Mouse (Mus musculus) brain, adult 2 months (tissue): ENCODE data around the gene Srbd1.

Experiments
- DNase-seq: peaks from one replicate; pipeline ENCODE4 v3.0.0; 2011; ENCODE audit warnings: low read depth, low spot score

Srbd1 gene

DNA sequence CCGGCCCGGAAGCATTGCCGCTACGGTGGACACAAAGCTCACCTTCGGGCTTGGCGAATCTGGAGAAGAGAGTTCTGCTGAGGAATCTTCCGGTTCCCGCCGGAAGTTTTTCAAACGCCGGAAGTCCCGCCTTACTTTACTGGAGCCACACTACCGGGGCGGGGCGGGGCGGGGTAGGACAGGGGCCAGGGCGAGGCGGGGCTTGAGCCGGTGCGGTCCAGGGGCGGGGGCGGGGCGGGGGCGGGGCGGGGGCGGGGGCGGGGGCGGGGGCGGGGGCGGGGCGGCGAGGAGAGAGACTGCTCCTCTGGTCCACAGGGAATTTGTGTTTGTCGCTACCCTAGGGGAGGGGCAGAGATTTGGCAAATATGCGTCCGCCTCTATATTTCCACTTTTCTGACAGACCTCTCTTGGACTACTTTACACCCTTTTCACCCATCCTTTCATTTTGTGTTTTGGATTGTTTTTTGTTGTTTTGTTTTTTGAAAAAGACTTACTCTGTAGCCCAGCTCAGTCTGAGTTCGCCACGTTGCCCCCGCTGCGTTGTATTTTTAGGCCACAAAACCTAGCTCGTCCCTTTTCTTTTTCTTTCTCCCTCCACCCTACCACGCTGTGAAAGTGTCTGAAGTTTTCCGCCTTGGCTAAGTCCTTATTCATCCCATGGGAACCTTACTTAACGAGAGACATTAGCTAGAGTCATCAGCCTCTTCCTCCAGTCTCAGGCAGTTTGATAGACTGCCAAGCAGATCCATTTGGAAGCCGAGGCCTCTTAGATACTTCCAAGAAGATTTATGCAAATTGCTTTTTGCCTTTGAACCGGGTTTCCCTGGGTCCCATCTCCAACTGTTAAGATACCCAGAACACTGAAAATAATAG, at the start of gene Srbd1:
Srbd1 (minus strand) TSS at position 97 of the 873 bp plus-strand sequence.
- peak; percentile 95 for DNase-seq

GRCm38 (mm10) chr17:86193979-86194378, 49.0 kb upstream of the Srbd1 start:
- DNase-seq = no peak

DNA sequence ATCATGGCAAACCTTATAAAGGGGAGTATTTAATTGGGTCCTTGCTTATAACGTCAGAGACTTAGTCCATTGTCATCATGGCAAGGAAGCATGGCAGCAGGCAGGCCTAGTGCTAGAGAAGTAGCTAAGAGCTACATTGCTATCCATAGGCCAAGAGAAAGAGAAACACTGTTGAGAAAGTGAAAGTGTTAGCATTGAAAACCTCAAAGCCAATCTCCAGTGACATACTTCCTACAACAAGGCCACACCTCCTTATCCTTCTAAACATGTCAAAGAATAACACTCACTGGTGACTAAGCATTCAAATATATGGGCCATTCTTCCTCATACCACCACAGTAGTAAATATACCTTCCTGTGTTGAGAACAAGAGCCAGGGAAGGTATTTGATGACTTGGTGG, 42.8 kb upstream of the Srbd1 start:
- no peak for DNase-seq

DNA sequence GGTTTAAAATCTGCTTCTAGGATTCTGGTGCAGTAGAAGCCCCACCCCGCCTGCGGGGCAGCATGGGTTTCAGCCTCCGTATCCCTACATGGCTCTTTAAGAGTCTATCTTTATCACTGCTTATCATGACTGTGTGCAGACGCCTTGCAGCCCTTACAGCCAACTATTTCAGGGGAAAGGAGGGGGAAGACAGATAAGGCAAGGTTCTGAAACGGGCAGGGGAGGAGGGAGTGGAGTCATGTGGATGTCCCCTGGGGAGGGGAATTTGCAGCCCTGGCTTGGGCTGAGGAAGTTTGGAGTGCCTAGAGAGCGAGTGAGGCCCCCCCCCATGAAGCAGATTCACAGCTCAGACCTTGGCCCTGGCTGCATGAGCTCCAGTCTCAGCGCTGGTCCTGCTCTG, 40.6 kb upstream of the Srbd1 start:
- DNase-seq = peak; percentile 78

- DNase-seq = no peak
Measured at GRCm38 (mm10) chr17:86184552-86185209, 39.7 kb upstream of the Srbd1 start.

GRCm38 (mm10) chr17:86183788-86184187, 38.8 kb upstream of the Srbd1 start:
- DNase-seq = peak; percentile 75

DNA sequence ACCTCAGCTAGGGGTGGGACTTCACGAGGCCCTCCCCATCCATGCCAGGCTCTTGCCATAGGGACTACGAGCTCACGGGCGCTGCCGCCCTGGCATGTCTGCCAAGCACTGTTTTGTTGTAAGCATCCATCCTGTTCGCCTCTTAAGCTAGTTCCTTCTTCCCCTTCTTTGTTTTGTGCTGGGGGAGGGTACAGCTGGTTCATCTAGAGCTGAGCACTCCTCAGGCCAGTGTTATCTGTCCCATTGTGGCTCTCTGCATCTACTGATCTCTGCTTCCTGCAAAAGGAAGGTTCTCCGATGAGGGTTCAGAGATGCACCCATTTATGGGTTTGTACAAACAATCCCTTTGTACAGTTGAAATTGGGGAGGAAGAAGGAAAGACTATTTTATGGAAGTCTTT, 31.7 kb upstream of the Srbd1 start:
- no peak for DNase-seq

DNA sequence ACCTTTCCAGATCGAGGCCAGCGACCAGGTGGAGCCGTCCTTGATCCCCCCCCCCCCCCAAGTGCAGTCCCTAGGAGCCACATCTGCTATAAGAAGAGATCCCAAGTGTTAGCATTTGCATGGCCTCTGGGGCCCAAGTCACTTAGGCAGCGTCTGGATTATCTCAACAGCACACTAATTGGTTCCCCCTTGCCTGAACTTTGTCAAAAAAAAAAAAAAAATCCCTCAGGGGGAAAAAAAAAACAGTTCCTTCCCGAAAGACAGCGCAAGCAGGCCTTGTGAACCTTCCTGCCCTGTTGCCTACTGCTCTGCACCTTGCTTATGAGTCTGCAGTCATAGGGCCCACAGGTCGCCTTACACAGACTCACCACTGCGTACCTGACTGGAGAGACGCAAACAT, 30.5 kb upstream of the Srbd1 start:
- no peak for DNase-seq

DNA sequence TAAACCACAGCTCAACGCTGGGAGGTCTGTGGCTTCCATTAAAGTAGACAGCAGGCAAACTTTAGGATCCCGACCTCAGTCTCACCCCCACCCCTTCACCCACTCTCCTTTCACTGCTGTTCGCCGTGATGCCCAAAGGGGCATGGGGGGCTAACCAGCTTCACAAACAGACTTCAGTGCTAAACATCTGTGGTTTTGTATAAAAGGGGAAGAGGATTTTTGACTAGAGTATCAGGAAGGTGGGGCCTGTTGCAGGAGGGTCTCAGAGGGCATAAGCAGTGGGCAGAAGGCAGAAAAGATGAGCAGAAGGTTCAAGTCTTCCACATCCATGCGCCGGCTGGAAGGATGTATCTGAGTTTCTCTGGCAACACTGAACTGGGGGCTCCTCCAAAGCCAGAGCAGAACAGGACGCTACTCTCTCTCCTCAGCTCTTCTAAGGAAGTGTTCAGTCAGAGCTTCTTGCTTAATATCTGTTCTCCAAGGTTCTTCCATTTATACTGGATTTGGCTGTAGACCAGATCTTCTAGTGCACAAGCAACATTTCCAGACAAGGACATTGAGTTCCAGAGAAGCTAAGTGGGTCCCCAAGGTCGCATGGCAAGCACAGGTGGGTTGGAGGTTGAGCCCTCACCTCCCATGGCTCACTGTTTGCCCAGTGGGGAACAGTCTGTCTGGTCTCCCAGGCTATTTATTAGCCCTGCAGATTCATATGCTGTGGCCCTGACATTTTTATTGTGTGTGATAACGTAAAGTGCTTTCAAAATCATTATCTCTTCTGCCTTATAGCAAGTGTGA, 25.4 kb upstream of the Srbd1 start:
- no peak for DNase-seq

DNA sequence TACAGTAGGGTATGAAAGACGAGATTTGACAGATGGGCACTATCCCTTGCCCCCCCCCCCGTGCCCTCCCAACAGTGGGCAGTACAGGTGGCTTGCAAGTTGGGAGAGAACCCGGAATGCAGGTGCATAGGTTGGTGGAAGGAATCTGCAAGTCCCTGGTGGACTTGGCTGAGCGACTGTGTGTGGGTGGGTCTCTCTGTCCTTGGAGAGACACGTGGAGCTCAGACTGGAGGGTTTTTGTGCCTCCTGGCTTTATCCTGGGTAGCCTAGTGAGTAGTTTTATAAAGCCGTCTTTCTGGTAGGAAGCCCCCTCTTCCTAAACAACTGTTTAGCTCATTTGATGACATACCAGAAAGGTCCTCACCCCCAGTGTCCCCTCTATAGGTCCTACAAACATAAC, 24.1 kb upstream of the Srbd1 start:
- peak; percentile 78 for DNase-seq

GRCm38 (mm10) chr17:86168231-86168981, 23.4 kb upstream of the Srbd1 start:
- peak; percentile 68 for DNase-seq

DNA sequence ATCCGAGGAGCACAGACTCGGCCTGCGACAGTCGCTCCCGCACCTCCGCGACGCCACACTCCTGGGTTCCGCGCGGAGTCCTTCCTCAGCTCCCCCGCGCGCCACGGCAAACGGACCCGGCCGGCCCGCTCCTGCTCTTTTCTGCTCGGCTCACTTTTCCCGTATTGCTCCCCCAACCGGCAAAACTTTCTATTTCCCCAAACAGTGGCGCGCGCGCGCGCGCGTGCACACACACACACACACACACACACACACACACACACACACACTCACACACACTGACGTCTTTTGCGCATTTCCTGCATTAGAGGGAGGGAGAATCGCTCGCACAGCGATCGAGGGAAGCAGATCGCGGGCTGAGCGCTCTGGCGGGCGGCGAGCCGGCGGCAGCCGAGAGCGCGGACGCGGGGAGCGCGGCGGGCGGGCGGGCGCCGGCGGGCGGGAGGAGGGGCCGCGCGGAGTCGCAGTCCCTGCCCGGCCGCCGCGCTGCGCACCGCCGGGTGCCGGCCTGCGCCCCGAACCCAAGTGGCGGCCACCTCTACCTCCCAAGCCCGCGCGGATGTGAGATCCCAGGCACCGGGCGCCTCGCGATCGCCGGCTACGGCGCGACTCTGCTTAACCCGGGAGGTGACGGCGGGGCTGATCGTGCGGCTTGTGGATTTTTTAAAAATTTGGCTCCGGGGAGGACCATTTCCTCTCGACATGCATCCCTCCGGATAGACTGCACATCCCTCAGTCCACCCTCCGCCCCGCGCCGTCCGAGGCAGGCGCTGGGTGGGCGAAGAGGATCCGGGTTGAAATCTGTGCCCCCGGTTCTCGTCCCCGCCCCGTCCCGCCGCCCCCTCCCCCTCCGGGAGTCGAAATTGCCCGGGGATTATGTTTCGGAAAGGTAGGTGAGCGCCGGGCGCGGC, 22.6 kb upstream of the Srbd1 start, which contains the start of gene Prkce:
Prkce (plus strand) TSS at position 466 of the 911 bp plus-strand sequence.
- DNase-seq = peak; percentile 95

GRCm38 (mm10) chr17:86166567-86167319, 21.8 kb upstream of the Srbd1 start:
- DNase-seq = peak; percentile 78

DNA sequence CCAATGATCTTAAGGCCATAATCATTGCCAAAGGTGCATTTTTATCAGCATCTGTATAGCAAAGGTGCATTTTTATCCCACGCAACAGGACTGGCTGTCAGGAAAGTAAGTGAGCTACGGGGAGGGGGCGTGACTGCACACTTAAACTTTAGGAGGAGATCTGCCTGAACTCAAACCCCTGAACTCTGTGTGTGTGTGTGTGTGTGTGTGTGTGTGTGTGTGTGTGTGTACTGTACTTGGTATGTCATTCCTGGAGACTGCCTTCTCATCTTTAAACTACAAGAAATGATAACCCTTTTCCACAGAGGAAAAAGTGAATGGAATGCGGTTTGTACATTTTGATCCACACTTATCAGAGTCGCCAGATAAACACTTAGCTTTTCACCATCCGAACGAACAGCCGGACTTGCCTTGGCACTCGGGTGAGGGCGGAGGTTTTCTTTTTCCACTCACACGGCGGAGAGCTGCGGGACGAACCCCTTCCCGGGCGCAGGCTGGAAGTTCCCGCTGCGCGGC, 21.1 kb upstream of the Srbd1 start:
- no peak for DNase-seq

DNA sequence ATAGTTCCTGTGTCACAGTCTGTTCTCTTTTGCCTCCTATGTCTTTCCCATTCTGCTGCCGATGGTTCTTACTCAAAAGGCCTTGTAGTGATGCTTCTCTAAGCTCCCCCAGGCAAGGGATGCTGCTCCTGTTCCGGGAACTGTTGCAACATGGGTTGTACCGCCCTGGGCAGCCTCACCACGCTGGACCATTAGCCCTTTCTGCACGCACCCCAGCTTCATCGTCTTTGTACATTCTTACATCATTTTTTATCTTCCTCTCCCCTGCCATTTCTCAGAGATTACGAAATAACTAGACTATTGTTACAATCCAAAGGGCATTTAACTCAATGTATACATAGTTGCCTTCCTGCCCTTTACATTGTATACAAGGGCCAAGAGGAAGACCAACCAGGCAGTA, 19.4 kb upstream of the Srbd1 start:
- DNase-seq = no peak

GRCm38 (mm10) chr17:86162672-86163071, 17.7 kb upstream of the Srbd1 start:
- DNase-seq = no peak

GRCm38 (mm10) chr17:86156999-86157398, 12.0 kb upstream of the Srbd1 start:
- peak; percentile 56 for DNase-seq

DNA sequence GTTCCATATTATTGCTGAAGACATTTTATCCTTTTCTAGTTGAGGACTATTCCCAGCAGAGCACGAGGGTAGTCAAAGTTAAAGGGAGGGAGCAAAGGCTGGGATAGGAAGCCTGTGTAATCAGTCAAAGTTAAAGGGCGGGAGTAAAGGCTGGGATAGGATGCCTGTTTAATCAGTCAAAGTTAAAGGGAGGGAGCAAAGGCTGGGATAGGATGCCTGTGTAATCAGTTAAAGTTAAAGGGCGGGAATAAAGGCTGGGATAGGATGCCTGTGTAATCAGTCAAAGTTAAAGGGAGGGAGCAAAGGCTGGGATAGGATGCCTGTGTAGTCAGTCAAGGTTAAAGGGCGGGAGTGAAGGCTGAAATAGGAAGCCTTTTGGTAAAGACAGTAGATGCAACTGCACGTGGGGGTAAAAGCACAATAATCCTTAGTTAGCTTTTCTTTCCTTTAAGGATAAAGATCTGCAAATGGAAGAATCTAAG, 5.9 kb upstream of the Srbd1 start:
- peak; percentile 96 for DNase-seq

GRCm38 (mm10) chr17:86149726-86150125, 4.8 kb upstream of the Srbd1 start:
- DNase-seq = no peak
